28 mouse cellular contexts compared by ENCODE assay signal in genomic region chr9:31529021-31529420, GRCm38 (mm10).
"Had no signal": no experiment of that assay in that cellular context is flagged by ENCODE, and none has a peak within 500 bp of the region (broad histone marks: within the 10 kb centered on the region; RNA-seq: fewer than 3 reads in every experiment).

No protein-coding gene starts in this region.

- H3K4me2 ChIP-seq: embryonic facial prominence, embryonic 12.5 days; embryonic facial prominence, embryonic 13.5 days; embryonic facial prominence, embryonic 15.5 days; forebrain, embryonic 12.5 days; forebrain, embryonic 15.5 days had no signal

- DNase-seq: cerebellum, adult 2 months; cerebellum, adult 8-10 months; cerebellum, adult 9-10 months; cerebellum, adult 9-11 months; cerebellum, postnatal 10 days; cerebellum, postnatal 14 days; cerebellum, postnatal 25 days; cerebellum, postnatal 36 days; embryo, embryonic 11 days; forebrain, postnatal 0 days; gastrocnemius, adult 2 months; gastrocnemius, postnatal 10 days; gastrocnemius, postnatal 14 days; gastrocnemius, postnatal 25 days; gastrocnemius, postnatal 36 days; heart, adult 11 months; heart, adult 18-20 months; heart, adult 2 months had no signal

- H3K27me3 ChIP-seq: embryonic facial prominence, embryonic 12.5 days; embryonic facial prominence, embryonic 13.5 days; embryonic facial prominence, embryonic 15.5 days; forebrain, embryonic 12.5 days; forebrain, embryonic 15.5 days had no signal

- H3K27ac ChIP-seq: embryonic facial prominence, embryonic 10.5 days; embryonic facial prominence, embryonic 12.5 days; embryonic facial prominence, embryonic 13.5 days; embryonic facial prominence, embryonic 15.5 days; forebrain, embryonic 10.5 days; forebrain, embryonic 12.5 days; forebrain, embryonic 15.5 days; gastrocnemius, adult 2 months; heart, adult 2 months had no signal

- H3K9ac ChIP-seq: embryonic facial prominence, embryonic 12.5 days; embryonic facial prominence, embryonic 13.5 days; embryonic facial prominence, embryonic 15.5 days; forebrain, embryonic 12.5 days; forebrain, embryonic 15.5 days; forebrain, postnatal 0 days had no signal

- H3K9me3 ChIP-seq: embryonic facial prominence, embryonic 10.5 days; embryonic facial prominence, embryonic 12.5 days; embryonic facial prominence, embryonic 13.5 days; embryonic facial prominence, embryonic 15.5 days; forebrain, embryonic 10.5 days; forebrain, embryonic 12.5 days; forebrain, embryonic 15.5 days had no signal

- H3K36me3 ChIP-seq: embryonic facial prominence, embryonic 10.5 days; embryonic facial prominence, embryonic 12.5 days; embryonic facial prominence, embryonic 13.5 days; embryonic facial prominence, embryonic 15.5 days; forebrain, embryonic 10.5 days; forebrain, embryonic 12.5 days; forebrain, embryonic 15.5 days had no signal

- H3K4me1 ChIP-seq: embryonic facial prominence, embryonic 10.5 days; embryonic facial prominence, embryonic 12.5 days; embryonic facial prominence, embryonic 13.5 days; embryonic facial prominence, embryonic 15.5 days; forebrain, embryonic 10.5 days; forebrain, embryonic 12.5 days; forebrain, embryonic 15.5 days had no signal

- ATAC-seq: forebrain, embryonic 14.5 days; forebrain, embryonic 15.5 days; forebrain, embryonic 16.5 days; forebrain, postnatal 0 days had no signal

- H3K4me3 ChIP-seq: embryonic facial prominence, embryonic 10.5 days; embryonic facial prominence, embryonic 12.5 days; embryonic facial prominence, embryonic 13.5 days; embryonic facial prominence, embryonic 15.5 days; erythroblast, embryonic 14.5 days; forebrain, embryonic 10.5 days; forebrain, embryonic 12.5 days; forebrain, embryonic 15.5 days; gastrocnemius, adult 2 months; heart, adult 2 months had no signal
